Mouse (Mus musculus) intestine, postnatal 0 days (tissue): ENCODE measurements at regions not wholly inside any gene's neighbourhood (a gene's known extent, or its start where the extent isn't known, plus 50 kb on each side); places are given as distances from the start of the nearest gene placed in this dataset.

Experiments used
- ATAC-seq: fragments of 200-750 bp; cut with Nextera tagmentation; 2 replicates; pipeline ENCODE4 v1.8.0; 2017; ENCODE audit warnings: mild to moderate bottlenecking, moderate TSS enrichment, moderate library complexity
- H3K27ac ChIP-seq: fragments of 300-500 bp; sonication (generic); 2 replicates; pipeline ENCODE4 v1.5.1; 2014; ENCODE audit warnings: mild to moderate bottlenecking, low read depth, low read length, moderate library complexity
- H3K27me3 ChIP-seq: fragments of 300-500 bp; sonication (generic); replicated peaks from 2 replicates; pipeline ENCODE4 v1.6.1; 2014; ENCODE audit warnings: low read length, mixed read lengths; ENCODE audit not compliant: control insufficient read depth, insufficient read depth
- H3K36me3 ChIP-seq: fragments of 300-500 bp; sonication (generic); 2 replicates; pipeline ENCODE4 v1.6.1; 2014; ENCODE audit warnings: mild to moderate bottlenecking, moderate library complexity; ENCODE audit not compliant: control insufficient read depth, insufficient read depth
- H3K4me1 ChIP-seq: fragments of 300-500 bp; sonication (generic); replicated peaks from 2 replicates; pipeline ENCODE4 v1.6.1; 2014; ENCODE audit warnings: antibody characterized with exemption, low read length, mixed read lengths; ENCODE audit not compliant: control insufficient read depth, insufficient read depth
- H3K4me2 ChIP-seq: fragments of 300-500 bp; sonication (generic); replicated peaks from 2 replicates; pipeline ENCODE4 v1.6.1; 2014; ENCODE audit warnings: low read depth, mild to moderate bottlenecking, moderate library complexity
- H3K4me3 ChIP-seq: fragments of 300-500 bp; sonication (generic); 2 replicates; pipeline ENCODE4 v1.5.1; 2014; ENCODE audit warnings: low read depth, low read length
- H3K9ac ChIP-seq: fragments of 300-500 bp; sonication (generic); 2 replicates; pipeline ENCODE4 v1.6.1; 2014; ENCODE audit warnings: mild to moderate bottlenecking, low read depth, low read length
- H3K9me3 ChIP-seq: fragments of 300-500 bp; sonication (generic); 2 replicates; pipeline ENCODE4 v1.6.1; 2016; ENCODE audit warnings: mixed run types; ENCODE audit not compliant: control insufficient read depth
- CTCF ChIP-seq: sonication (generic); IDR thresholded peaks from 2 replicates; pipeline ENCODE4 v1.5.1; 2016; ENCODE audit warnings: low read depth, mild to moderate bottlenecking, control low read depth, antibody characterized with exemption, moderate library complexity
- WGBS: fragments of 180-500 bp; shearing (Covaris S2); extraction: QIAGEN DNeasy Blood & Tissue Kit; methylation state at CpG from one replicate; pipeline ENCODE4 v1.1.7; 2014; 5-methylcytosine and 5-hydroxymethylcytosine counted together

DNA sequence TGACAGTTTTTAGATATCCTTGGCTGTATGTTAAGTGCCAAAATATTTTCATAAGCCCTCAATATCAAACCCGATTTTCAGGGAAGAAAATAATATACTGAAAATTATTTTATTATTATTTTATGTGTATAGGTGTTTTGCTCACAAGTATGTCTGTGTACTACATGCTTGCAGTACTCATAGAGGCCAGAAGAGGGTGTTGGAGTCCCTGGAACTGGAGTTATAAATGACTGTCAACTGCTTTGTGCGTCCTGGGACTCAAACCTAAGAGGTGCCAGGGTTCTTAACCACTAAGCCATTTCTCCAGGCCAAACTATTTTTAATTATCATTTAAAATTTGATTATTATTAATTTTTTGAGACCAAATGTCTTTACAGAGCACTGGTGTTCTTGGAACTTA is 114.5 kb downstream of the Csl start:
- Histone ChIP-seq H3K4me1 (no peaks in the 10 kb centered on the region), H3K9ac (no peak overlapping the region), H3K36me3 (no peaks in the 10 kb centered on the region), H3K4me2 (no peak overlapping the region), H3K27ac (no peak overlapping the region), H3K27me3 (no peaks in the 10 kb centered on the region), H3K9me3 (no peaks in the 10 kb centered on the region), H3K4me3 (no peak overlapping the region)
- ATAC-seq: no peak
- TF ChIP-seq CTCF: peak; percentile 63
- WGBS: 64% methylated on average over 2 of the region's 2 CpGs

DNA sequence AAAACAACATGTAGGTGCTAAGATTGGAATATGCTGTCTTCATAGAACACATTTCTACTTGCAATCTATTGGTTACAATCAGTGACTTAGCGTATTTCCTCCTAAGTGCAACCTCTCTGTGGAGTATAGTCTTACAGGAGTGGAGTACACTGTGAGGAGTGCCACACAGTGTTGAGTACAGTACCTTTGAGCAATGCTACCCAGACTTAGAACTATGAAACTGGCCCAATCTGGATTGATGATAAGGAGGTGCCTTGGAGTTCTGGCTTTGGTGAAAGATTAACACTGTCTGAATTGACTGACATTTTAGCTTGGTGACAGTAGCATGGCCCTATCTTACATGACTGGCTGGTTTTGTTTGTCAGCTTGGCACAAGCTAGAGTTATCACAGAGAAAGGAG is 107.4 kb downstream of the Csl start:
- Histone ChIP-seq H3K4me1 (no peaks in the 10 kb centered on the region), H3K9me3 (no peaks in the 10 kb centered on the region), H3K36me3 (no peaks in the 10 kb centered on the region), H3K27ac (no peak overlapping the region), H3K27me3 (no peaks in the 10 kb centered on the region), H3K4me3 (no peak overlapping the region), H3K9ac (no peak overlapping the region), H3K4me2 (no peak overlapping the region)
- WGBS: 82% methylated on average over 1 of the region's 1 CpGs
- ATAC-seq: 0 out of 2 replicates have a peak, but pooled peaks have one; percentile 45
- no peak for TF ChIP-seq CTCF

DNA sequence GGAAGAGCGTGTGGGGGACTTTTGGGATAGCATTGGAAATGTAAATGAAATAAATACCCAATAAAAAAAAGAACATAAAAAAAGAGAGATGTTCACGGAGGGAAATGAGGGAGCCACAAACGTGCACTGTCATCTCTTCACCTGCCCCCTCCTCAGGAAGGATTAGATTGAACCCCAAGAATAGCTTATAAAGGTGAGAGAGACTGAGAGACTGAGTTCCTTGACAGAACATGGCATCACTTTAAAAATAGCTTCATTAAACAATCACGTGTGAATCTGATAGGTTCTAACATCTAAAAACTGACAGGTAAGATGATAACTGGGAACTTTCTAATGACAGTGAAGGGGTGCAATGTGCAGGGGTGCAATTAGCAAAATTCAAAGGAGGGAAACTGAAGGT is 105.2 kb downstream of the Csl start:
- TF ChIP-seq CTCF: no peak

DNA sequence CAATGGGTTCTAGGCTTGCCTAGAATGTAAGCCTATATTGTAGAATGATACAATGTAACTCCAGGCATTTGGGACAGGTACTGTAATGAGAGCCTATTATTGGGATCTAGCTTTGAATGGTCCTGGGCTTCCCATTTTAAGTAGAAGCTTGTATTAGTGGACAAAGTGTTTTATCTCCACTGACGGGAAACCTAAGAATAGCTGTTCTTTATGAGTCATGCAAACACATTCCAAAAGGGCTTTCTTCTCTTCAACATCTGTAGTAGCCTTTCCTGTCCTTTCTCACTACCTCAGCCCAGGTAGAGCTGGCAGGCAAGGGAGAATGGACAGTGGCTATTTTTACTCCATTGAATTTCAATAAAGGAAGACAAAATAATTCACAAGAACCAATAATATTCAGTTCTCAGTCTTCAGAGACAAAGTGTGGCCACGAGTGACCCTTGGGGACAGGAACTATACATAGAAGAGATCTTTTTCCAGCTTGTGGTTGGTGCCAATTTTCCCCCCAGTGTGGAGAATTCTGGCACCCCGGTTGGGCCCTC is 82.8 kb downstream of the Csl start:
- H3K4me3 ChIP-seq: no peak overlapping the region
- H3K27me3 ChIP-seq: no peaks in the 10 kb centered on the region
- H3K36me3 ChIP-seq: no peaks in the 10 kb centered on the region
- no peak overlapping the region for H3K4me2 ChIP-seq
- TF ChIP-seq CTCF: no peak
- no peaks in the 10 kb centered on the region for H3K9me3 ChIP-seq
- H3K9ac ChIP-seq: no peak overlapping the region
- H3K27ac ChIP-seq: no peak overlapping the region
- no peaks in the 10 kb centered on the region for H3K4me1 ChIP-seq
- no peak for ATAC-seq
- 72% methylated on average over 3 of the region's 3 CpGs for WGBS

More for the DNA sequence above, 105.2 kb downstream of the Csl start:
- Histone ChIP-seq H3K4me3 (no peak overlapping the region), H3K27me3 (no peaks in the 10 kb centered on the region), H3K4me2 (no peak overlapping the region), H3K4me1 (no peaks in the 10 kb centered on the region), H3K9me3 (no peaks in the 10 kb centered on the region), H3K27ac (no peak overlapping the region), H3K9ac (no peak overlapping the region), H3K36me3 (no peaks in the 10 kb centered on the region)
- no peak for ATAC-seq
- WGBS: 85% methylated on average over 4 of the region's 4 CpGs

DNA sequence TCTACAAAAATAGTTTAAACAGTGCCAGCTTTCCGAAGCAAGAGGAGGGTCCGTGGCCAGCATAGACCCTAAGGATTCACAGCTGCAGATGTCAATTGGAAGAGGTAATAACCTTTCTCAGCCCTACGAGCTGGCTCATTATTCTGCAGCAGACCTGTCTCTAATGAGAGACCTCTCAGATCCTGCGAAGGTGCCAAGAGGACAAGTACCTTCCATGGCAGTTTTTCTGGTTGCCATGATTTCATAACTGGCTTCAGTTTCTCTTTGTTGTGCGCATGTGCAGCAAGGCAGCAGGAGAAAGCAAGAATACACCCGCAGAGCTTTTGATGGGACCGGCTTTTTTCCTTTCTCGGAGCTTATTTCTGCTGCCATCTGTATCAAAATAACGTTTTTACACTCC is 81.4 kb downstream of the Csl start:
- Histone ChIP-seq H3K27ac (no peak overlapping the region), H3K36me3 (no peaks in the 10 kb centered on the region), H3K4me2 (no peak overlapping the region), H3K9me3 (no peaks in the 10 kb centered on the region), H3K27me3 (no peaks in the 10 kb centered on the region), H3K4me1 (no peaks in the 10 kb centered on the region), H3K9ac (no peak overlapping the region), H3K4me3 (no peak overlapping the region)
- no peak for ATAC-seq
- WGBS: 91% methylated on average over 9 of the region's 9 CpGs
- no peak for TF ChIP-seq CTCF

DNA sequence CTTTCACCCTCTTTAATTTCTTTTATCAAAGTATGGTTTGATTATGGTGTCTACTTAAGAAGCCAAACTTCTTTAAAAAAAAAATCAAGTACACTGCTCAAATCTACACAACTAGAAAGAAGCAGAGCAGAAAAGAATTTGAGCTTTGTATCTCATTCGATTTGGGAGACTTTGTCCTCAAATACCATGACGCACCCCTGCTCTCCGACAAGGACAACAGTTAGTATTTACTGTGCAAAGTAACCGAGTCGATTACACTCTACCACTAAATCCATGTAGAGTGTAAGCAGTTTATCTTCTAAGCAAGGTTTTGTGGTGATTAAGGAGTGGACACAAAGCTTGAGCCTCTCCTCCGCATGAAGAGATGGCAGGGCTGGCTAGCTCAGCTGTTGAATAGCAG is 79.6 kb downstream of the Csl start:
- H3K4me1 ChIP-seq: no peaks in the 10 kb centered on the region
- TF ChIP-seq CTCF: no peak
- H3K4me3 ChIP-seq: no peak overlapping the region
- no peak overlapping the region for H3K27ac ChIP-seq
- WGBS: 68% methylated on average over 6 of the region's 6 CpGs
- no peaks in the 10 kb centered on the region for H3K9me3 ChIP-seq
- no peak overlapping the region for H3K9ac ChIP-seq
- H3K27me3 ChIP-seq: no peaks in the 10 kb centered on the region
- no peaks in the 10 kb centered on the region for H3K36me3 ChIP-seq
- ATAC-seq: no peak
- H3K4me2 ChIP-seq: no peak overlapping the region

DNA sequence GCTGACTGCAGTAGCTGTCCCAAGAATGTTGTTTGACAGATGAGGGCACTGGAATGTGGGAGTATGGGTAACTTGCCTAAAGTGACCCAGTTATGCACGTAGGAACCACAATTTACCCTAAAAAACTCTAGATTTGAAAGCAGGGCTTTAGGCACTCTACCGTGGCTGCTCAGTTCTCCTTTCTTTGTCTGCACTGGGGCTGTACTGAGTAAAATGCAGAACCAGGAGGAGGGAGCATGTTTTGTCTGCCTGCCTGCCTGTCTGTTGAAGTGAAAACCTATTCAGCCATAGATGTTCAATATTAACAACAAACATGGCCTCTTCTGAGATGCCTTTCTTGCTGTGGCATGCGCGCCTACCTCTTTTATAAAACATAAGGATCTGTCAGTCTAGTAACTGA is 77.5 kb downstream of the Csl start:
- Histone ChIP-seq H3K9ac (no peak overlapping the region), H3K9me3 (no peaks in the 10 kb centered on the region), H3K27ac (no peak overlapping the region), H3K4me1 (no peaks in the 10 kb centered on the region), H3K4me2 (no peak overlapping the region), H3K27me3 (no peaks in the 10 kb centered on the region), H3K4me3 (no peak overlapping the region), H3K36me3 (no peaks in the 10 kb centered on the region)
- no peak for TF ChIP-seq CTCF
- WGBS: 80% methylated on average over 4 of the region's 4 CpGs
- no peak for ATAC-seq
